In genomic region chr9:75435918-75436317, GRCm38 (mm10) we compare ENCODE assay signal across 8 mouse cellular contexts. TPM values are rescaled to one million over a fixed set of nuclear protein-coding genes. Genes with fewer than 3 reads are reported as not detected.
DNase-seq lines count a peak whose midpoint lies in the region; ATAC-seq and TF ChIP-seq lines count a peak whose summit lies in the region.

No protein-coding gene starts in this region.

- peak; percentile 28 for DNase-seq in urinary bladder, postnatal 25 days (ENCODE audit: low spot score)
- no peak for DNase-seq in urinary bladder, postnatal 10 days (ENCODE audit: low spot score)
- peak; percentile 85 for DNase-seq in embryo, embryonic 9.5 days (ENCODE audit: extremely low spot score)
- DNase-seq in heart, adult 11 months: peak; percentile 99
- DNase-seq in kidney, adult 18-20 months: peak; percentile 71
- DNase-seq in spleen, adult 2 months (ENCODE audit: low read depth in 1 of 2, low spot score in 2 of 2): peak; percentile 32 to 54

- ATAC-seq in limb, embryonic 13.5 days (ENCODE audit: low FRiP score, low read depth): peak; percentile 69
- 0 out of 2 replicates have a peak, but pooled peaks have one; percentile 18 for ATAC-seq in midbrain, embryonic 15.5 days (replicated peaks)

- H3K36me3 ChIP-seq in limb, embryonic 13.5 days: no peaks in the 10 kb centered on the region
- H3K36me3 ChIP-seq in midbrain, embryonic 15.5 days (replicated peaks): no peaks in the 10 kb centered on the region
- no peaks in the 10 kb centered on the region for H3K36me3 ChIP-seq in spleen, adult 2 months (ENCODE audit: control insufficient read depth, insufficient read depth, low read length)

- no peak overlapping the region for H3K9ac ChIP-seq in limb, embryonic 13.5 days
- no peak overlapping the region for H3K9ac ChIP-seq in midbrain, embryonic 15.5 days

- peaks cover 9% of the 10 kb centered on the region for H3K4me1 ChIP-seq in limb, embryonic 13.5 days
- no peaks in the 10 kb centered on the region for H3K4me1 ChIP-seq in midbrain, embryonic 15.5 days
- H3K4me1 ChIP-seq in spleen, adult 2 months (ENCODE audit: control insufficient read depth, insufficient read depth, insufficient read length): peaks cover 11% of the 10 kb centered on the region; the same call in 1 of the 2 replicates

- no peak for TF ChIP-seq CTCF in spleen, adult 2 months (IDR thresholded peaks at IDR 0.05; ENCODE audit: extremely low read depth, insufficient read depth, insufficient read length, insufficient replicate concordance)

- no peak overlapping the region for H3K27ac ChIP-seq in limb, embryonic 13.5 days
- no peak overlapping the region for H3K27ac ChIP-seq in midbrain, embryonic 15.5 days
- H3K27ac ChIP-seq in spleen, adult 2 months (ENCODE audit: insufficient read depth, low read length): no peak overlapping the region

- H3K4me3 ChIP-seq in limb, embryonic 13.5 days: no peak overlapping the region
- no peak overlapping the region for H3K4me3 ChIP-seq in midbrain, embryonic 15.5 days
- peak overlapping the region; percentile 17; the same call in 1 of the 2 replicates for H3K4me3 ChIP-seq in spleen, adult 2 months (ENCODE audit: extremely low read depth, insufficient read depth, insufficient read length)

- WGBS in limb, embryonic 13.5 days: 5% methylated on average over 12 of the region's 12 CpGs
- WGBS in midbrain, embryonic 15.5 days: 2% methylated on average over 12 of the region's 12 CpGs
- WGBS in spleen, adult 2 months: 2% methylated on average over 12 of the region's 12 CpGs

- no peaks in the 10 kb centered on the region for H3K27me3 ChIP-seq in limb, embryonic 13.5 days
- no peaks in the 10 kb centered on the region for H3K27me3 ChIP-seq in midbrain, embryonic 15.5 days (replicated peaks)
- no peaks in the 10 kb centered on the region for H3K27me3 ChIP-seq in spleen, adult 2 months (ENCODE audit: control insufficient read depth, insufficient read depth, low read length)

- no peaks in the 10 kb centered on the region for H3K9me3 ChIP-seq in limb, embryonic 13.5 days
- no peaks in the 10 kb centered on the region for H3K9me3 ChIP-seq in midbrain, embryonic 15.5 days

- TF ChIP-seq POLR2A in spleen, adult 2 months (IDR thresholded peaks at IDR 0.05; ENCODE audit: low read depth, low read length): no peak

- H3K4me2 ChIP-seq in limb, embryonic 13.5 days (replicated peaks): no peak overlapping the region
- no peak overlapping the region for H3K4me2 ChIP-seq in midbrain, embryonic 15.5 days

RNA-seq across cellular contexts. Expression of gene Leo1, which starts 5.4 kb away (rescaled TPM):
- 46.5 and 50.2 TPM in 2 replicates for polyA plus RNA-seq in limb, embryonic 13.5 days (2015; fragmentation: Nextera tagmentation; extraction: Ambion mirVana)
- polyA plus RNA-seq in midbrain, embryonic 15.5 days (2015; fragmentation: Nextera tagmentation; extraction: Ambion mirVana): 45.9 and 46.4 TPM in 2 replicates
- polyA plus RNA-seq in spleen, adult 2 months (2012; rRNA removed): 2.0 and 2.1 TPM in 2 replicates

RNA-seq across cellular contexts. Expression of gene Mapk6, which starts 26.1 kb away (rescaled TPM):
- polyA plus RNA-seq in limb, embryonic 13.5 days (2015; fragmentation: Nextera tagmentation; extraction: Ambion mirVana): 90.0 and 91.1 TPM in 2 replicates
- 155 and 169 TPM in 2 replicates for polyA plus RNA-seq in midbrain, embryonic 15.5 days (2015; fragmentation: Nextera tagmentation; extraction: Ambion mirVana)
- 11.4 and 12.7 TPM in 2 replicates for polyA plus RNA-seq in spleen, adult 2 months (2012; rRNA removed)

Comparison
In these comparisons a context has a peak if more than half of its experiments do, and no peak if none do; other contexts are left out.
1. RNA of gene Leo1, which starts 5.4 kb away (polyA plus RNA-seq): 46.5 to 50.2 TPM in limb, embryonic 13.5 days and 45.9 to 46.4 TPM in midbrain, embryonic 15.5 days; 2.0 to 2.1 TPM in spleen, adult 2 months; every median in the first group is over 10 times any median in the second.